Mouse (Mus musculus) frontal cortex, postnatal 14 days (tissue): ENCODE data around the gene Ndufs1.
A peak's percentile ranks its signal among the peaks of the same experiment; 100 is the strongest.
"Not testable (repeated sequence)": the region's sequence is repeated elsewhere in the genome, so short reads cannot be mapped to it uniquely, and the experiment has no call there.

Source experiments
- DNase-seq, 2 experiments: peaks; one replicate each; pipeline ENCODE4 v3.0.0; 2022; ENCODE audit warnings: low spot score in 2 of 2

The Ndufs1 gene

DNA sequence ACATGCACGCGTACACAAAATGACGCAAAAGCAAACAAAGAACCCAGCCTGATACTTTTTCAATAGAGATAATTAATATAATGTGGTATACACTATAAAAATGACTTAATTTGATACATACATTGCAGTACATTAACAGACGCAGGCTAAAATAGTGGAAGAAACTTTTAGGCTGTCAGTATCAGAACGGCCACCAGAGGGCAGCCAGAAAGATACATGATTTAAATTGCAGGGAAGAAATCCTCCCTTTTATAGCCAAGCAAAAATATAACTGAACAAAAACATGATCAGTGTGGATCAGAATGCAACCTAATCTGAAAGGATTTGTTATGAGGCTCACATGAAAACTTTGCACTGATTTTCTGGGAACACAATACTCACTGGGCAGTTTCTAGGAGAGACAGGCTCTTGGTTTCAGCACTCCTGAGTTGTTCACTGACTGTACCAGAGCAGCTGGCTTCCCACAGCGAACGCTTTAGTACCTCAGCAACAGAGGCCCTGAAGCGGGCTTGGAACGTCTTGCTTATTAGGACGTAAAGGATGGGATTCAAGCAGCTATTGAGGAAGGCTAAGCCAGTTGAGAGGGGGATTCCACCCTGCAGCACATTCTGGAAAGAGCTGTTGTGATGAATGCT is 6.1 kb upstream of the Ndufs1 start:
- DNase-seq = peak in 1 of 2 experiments; percentile 76

DNA sequence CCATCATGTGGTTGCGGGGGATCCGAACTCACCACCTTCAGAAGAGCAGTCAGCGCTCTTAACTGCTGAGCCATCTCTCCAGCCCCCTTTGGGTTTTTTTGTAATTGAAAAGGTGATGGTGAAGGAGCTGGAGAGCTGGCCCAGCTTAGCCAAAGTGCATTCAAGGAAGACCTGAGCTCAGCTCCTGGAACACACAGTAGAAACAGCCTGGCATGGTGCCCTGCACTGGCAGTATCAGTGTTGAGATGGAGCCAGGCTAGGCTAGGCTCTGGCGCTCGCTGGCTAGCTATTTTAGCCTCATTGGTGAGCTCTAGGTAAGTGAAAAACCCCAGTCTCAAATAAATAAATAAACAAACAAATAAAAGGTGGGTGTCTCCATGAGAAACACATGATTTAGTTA is 5.6 kb upstream of the Ndufs1 start:
- DNase-seq = peak in 1 of 2 experiments; percentile 22

DNA sequence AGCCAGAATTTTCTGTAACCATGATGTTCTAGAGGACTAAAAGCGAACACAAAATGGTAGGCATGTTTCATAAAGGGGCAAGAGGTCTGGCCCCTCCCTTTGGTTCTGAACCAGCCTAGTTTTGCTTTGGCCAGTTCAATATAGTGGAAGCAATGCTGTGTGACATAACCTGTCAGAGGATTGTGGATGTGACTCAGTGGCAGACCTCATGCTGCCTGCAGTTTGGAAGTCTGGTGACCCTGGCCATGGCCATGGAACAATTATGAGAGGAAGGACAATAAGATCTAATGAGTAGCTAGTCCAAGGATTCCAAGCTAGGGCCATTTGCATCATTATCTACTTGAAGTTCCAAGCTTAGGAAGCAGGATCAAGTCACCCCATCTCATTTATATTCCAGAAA is 4.8 kb upstream of the Ndufs1 start:
- no peak for DNase-seq

DNA sequence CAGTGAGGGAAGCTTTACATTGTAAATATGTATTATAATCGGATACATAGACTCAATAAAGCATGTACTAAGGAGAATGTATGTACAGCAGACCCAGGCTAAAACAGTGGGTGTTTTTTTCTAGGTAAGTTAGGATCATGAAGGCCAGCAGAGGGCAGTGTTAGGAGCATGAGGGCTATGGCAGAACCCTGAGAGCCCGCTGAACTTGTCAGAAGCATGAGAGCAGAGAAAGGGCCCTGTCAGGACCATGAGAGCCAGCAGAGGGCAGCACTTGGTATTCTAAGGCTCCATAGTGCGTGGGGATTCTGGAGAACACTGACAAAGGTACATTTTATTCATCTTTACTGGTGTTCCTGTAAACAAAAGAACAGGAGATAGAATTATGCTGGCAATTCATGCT is 4.4 kb upstream of the Ndufs1 start:
- DNase-seq = peak; percentile 86 to 88

DNA sequence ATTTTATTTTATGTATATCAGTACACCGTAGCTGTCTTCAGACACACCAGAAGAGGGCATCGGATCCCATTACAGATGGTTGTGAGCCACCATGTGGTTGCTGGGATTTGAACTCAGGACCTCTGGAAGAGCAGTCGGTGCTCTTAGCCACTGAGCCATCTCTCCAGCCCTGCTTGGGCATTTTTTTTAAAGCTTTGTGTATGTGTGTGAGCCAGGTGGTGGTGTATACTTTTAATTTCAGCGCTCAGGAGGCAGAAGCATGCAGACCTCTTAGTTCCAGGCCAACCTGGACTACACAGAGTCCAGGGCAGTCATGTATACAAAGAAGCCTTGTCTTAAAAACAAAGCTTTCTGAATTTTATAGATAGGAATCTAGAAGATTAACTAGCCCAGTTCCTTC is 3.9 kb upstream of the Ndufs1 start:
- DNase-seq = not testable (repeated sequence)

DNA sequence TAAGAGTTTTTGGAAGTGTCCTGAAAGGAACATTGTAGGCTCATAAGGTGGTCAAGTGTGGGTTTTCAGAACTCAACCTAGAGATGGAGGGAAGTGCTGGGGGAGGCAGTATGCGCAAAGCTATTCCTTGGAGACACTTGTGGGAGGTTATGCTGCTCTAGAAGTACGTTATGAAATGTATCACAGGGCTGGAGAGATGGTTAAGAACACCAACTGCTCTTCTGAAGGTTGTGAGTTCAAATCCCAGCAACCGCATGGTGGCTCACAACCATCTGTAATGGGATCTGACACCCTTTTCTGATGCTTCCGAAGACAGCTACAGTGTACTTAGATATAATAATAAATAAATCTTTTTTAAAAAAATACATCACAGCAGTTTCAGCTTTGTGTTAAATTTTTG is 3.5 kb upstream of the Ndufs1 start:
- DNase-seq = no peak

DNA sequence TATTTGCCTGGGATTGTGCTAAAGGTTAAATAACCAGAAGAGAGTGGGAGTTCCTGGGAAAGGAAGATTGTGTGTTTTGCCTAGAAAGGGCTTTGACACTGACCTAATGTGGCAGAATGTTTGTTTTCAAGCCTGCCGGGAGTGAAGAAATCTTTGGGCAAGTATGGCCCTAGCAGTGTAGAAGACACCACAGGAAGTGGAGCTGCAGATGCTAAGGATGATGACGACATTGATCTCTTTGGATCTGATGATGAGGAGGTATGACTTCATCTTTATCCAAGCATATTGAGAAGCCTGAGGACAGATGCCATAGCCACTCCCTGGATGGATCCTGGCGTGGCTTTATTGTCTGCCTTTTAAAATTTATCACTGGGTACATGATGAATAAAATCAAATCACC is 1.7 kb upstream of the Ndufs1 start:
- no peak for DNase-seq

DNA sequence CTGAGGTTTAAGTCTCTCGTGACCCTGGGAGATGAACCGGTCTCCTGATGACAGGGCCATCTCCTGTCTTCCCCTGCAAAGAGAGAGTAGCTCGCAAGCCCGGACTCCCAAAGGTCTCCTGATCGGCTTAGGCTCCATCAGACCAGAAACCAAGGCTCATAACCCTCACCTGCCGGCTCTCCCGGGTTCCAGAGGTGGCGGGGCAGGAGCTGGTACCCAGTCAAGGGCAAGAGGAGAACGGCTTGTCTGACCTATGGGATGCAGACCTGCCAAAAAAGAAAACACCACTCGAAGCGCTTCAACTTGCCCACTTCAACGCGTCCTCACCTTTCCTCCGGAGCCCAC is 402 bp downstream of the Ndufs1 start:
- DNase-seq = no peak

DNA sequence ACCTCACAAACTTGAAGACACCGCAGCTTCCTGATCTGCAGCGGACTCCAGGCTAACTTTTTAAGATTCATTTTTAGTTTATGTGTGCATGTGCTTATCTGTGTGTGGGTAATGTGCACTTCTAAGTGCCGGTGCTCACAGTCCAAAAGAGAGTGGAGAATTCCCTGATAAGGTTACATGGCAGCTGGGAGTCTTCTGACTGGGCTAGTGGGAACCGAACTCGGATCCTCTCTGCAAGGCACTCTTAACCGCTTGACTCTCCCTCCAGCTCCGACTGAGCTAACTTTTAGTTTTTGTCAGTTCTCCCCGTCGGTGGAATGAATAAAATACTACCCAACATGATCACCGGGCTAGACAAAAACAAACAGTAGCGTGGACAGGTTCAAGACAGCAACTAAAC is 780 bp downstream of the Ndufs1 start:
- no peak for DNase-seq

DNA sequence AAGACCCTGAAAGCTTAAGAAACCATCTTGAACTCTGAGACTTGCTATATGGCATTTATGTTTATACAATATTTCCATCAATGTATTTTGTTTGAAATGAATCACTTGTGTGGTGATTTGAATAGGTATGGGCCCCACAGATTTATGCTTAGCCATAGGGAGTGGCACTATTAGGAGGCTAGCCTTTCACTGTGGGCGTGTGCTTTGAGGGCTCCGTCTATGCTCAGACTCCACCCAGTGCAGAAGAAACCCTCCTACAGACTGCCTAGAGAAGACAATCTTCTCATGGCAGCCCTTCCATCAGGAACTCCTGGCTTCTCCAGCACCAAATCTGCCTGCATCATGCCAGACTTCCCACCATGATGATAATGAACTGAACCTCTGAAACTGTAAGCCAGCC is 8.0 kb downstream of the Ndufs1 start:
- no peak for DNase-seq

DNA sequence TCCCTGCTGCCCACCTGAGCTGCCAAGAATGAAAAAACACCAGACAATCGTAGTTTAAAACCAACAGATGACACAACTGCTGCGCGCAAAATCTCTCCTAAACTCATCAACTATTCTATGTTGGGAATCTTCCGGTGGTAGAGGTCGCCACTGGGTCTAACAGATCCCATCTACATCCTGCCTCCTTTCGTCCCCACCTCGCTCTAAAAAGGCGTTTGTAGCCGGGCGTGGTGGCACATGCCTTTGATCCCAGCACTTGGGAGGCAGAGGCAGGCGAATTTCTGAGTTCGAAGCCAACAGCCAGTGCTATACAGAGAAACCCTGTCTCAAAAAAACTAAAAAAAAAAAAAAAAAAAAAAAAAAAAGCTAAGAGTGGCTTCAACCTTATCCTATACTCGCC is 36.4 kb downstream of the Ndufs1 start:
- no peak for DNase-seq

DNA sequence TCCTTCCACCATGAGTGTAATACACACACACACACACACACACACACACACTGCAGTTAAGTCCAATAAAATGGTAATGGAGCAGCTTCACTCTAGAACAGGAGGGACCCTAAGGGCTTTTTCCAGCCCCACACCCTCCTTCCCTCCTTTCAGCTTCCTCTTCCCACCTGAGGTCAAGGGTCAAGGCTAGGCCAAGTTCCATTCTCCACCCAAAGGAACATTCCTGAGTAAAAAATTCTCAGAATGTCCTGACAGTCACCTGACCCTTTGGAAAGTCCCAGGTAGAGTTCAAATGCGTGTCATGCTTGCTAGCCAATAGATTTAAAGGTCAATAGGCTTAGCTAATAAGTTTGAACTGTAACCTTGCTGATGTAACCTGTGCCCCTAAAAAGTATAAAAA is 38.0 kb downstream of the Ndufs1 start:
- not testable (repeated sequence) for DNase-seq

DNA sequence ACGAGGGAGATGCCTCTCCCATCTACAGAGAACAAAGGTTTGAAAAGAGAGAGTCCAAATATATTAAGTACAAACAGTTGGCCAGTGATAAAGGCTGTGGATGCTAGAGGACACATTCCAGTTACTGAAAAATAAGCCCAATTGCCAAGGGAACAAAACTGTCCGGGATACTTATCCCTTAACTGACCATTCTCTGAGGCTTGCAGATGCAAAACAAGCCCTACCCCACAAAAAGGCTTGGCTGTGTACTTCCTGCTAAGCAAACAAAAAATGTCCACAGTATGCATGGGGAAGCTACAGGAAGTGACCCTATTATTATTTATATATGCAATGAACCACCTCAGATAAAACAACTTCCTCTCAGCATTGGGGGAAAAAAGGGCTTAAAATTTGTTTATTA is 38.7 kb downstream of the Ndufs1 start:
- DNase-seq = no peak

DNA sequence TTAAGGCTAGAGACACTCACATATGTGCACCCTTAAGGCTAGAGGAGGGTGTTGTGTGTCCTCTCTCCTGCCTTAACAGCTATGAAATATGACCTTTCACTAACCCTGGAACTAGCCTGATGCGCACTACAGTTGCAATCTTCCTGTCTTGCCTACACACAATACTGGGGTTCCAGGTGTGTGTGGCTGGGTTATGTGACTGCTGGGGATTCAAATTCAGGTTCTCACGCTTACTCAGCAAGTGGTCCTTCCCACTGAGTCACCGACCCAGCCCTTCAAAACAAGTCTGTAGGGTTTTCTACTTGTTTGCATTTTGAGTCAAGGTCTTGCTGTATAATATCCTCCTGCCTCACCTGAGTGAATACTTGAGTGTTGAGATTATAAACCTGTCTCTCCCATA is 42.1 kb downstream of the Ndufs1 start:
- DNase-seq = no peak

DNA sequence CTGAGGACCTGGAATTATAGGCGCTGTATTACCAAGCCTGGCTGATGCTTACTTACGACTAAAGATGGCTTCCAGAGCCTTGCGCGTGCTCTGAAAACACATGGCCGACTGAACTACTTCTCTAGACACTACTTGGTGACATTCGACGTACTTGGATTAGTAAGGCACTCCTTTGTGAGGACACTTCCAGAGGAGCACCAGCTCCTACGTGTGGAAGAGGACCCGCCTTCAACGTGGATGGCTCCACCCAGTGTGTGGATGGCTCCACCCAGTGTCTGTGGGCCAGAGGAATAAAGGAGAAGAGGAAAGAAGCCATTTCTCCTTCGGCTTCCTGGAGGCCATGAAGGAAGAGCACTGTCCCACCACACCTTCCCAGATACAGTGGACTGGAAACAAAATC is 44.9 kb downstream of the Ndufs1 start:
- DNase-seq = no peak

DNA sequence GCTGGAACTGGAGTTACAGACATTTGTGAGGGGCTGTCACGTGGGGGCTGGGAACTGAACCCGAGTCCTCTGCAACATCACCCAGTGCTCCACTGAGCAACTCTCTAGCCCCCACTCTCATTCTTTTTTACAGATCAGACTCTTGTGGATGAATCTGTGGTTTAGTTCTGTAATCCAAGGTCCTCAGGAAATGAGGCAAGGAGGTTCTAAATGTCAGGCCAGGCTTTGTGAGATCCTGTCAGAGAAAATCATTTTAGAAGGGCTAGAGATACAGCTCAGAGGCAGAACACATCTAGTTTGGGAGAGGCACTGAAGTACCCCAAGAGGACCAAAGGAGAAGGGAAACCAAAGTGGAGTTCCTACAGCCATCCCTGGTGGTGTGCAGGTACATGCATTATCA is 45.8 kb downstream of the Ndufs1 start:
- DNase-seq = no peak

DNA sequence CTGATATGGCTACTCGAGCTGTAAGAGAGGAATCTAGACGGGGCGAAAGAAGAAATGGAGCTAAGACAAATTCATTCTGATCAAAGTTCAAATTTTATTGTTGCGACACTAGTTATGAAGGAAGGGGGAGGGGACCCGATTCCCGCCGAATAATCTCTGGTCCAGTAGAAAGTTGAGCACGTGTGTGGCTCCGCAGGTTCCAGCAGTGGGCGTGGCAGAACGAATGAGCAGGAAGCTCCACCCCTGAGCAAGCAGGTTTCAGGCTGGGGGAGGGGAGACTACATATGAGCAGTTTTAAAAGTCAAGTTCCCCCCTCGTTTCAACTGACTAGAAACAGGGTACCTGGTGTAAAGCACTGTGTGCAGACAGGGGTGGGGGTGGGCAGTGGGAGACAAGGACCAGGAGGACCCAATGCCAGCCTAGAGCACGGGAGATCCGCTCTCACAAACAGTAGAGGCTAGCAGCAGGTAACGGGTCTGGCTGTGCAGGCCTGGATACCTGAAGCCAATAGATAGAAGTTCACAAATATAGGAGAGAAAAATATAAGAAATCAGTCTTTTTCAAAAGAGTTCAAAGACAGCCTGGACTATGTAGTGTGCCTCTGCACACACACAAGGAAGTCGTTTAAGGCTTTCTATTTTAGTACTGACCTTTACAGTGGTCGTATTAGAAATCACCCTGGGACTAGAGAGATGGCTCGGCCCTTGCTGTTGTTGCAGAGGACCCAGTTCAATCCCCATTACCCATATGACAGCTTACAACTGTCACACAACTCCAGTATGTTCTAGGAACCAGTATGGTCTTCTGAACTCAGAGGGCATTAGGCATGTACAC is 46.6 kb downstream of the Ndufs1 start:
- DNase-seq = no peak

DNA sequence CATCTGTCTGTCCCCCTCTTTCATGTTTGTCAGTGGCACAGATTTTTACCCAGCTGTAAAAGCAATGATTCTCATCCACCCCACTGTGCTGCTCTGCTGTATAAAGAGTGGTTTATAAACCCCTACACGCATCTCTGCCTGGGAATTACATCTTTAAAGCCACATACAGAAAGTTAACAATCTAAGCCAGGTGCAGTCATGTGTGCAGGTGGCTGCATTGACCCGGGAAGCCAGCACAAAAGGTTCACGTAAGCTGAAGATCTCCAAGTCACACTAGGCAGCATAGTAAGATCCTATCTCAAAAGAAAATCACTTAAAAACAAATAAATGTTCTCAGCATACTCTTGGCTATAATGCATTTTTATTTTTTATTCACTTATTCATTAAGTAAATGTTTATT is 47.4 kb downstream of the Ndufs1 start:
- DNase-seq = no peak

DNA sequence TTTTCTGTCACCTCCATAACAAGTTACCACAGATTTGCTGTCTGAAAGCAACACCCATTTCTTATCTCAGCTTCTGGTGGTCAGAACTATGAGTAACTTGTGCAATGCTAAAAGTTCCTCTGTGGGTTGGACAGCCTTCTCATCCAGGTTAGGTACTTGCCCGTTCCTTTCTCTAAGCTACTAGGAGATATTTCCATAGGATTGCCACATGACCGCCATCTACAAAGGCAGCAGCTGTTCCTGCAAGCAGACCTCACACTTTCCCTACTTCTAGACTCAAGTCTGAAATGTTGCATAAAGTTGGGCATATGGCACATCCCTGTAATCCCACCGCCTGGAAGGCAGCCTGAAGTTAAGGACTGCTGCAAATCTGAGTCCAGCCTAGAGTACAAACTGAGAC is 50.4 kb downstream of the Ndufs1 start:
- DNase-seq = no peak

DNA sequence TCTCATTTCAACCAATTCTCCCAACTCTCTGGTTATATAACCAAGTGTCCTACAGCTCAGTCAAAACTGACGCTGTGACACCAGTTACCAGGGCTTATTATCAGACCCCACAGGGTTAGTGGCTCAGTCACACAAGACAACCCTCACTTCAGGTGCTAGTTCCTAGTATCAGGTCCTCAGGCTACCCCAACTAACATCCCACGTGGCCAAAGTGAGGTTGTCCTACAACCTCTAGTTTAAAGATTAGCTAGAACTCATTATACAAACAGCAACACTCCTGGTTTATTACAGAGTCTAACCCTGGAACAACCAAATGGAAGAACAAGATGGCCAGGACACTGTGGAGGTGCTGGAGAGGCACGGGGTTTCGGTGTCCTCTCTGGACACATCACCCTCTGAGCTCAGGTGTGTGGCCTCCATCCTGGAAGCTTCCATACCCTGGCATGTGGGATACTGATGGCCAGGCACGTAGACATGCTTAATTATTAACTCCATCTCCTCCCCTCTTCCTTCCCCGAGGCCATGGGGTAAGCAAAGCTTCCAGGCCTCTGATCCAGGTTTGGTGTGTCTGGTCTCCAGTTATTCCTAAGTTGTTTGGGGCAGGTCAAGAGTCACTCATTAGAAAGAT is 52.7 kb downstream of the Ndufs1 start:
- no peak for DNase-seq

DNA sequence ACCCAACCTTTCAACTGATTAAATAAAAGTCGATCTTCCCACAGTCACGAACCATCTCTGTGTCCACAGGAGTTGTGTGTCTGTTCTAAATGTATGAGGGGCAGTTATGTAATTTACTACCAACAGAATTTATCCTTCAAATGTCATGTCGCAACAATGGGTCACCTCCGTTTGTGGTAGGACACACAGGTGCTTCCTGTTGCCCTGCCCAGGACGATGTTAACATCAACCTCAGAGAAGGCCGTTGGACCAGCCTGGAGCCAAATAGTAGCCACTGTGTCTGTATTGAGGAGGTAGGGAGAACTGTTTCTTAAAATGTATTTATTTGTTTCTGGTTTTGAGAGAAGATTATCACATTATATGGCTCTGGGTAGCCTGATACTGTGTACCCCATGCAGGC is 54.6 kb downstream of the Ndufs1 start:
- DNase-seq = no peak

DNA sequence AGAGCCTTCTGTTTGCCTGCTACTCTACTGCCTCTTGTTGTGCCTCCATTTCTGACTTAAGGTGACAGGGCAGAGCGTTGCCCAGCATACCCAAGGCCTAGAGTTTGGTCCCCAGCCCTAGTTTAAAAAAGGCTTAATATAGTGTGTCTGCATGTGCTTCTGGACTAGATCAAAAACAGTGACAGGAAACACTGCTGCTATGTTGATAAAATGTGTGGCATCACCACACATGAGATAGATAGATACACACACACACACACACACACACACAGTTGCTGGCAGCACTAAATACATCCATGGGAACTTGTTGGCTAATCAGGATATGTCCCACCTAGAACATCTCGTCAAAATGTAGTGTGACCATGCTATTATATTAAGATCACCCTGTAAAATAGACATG is 56.3 kb downstream of the Ndufs1 start:
- DNase-seq = no peak

DNA sequence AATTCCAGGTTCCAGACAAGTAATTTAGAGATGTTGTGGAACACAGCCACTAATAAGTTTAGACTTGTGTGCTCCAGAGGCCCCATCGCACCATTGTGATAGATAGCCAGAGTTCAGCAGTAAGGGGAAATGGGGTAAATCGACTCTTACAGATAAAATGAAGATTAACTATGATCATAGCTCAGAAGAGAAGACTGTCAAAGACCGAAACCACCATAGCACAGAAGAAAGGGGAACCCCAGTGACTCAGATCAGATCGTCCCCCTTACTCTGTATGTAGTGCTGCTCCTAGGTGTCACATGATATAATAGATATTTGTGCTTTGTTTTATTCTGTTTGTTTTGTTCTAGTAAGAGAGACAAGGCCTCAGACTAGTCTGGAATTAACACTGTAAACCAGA is 57.0 kb downstream of the Ndufs1 start:
- no peak for DNase-seq
